Mouse (Mus musculus) E14TG2a.4 (cell line): ENCODE data around the gene Atg7.

ENCODE experiments used
- CTCF ChIP-seq: conservative IDR thresholded peaks from 2 replicates; pipeline ENCODE4 v1.5.1; 2014; ENCODE audit warnings: low read length
- NANOG ChIP-seq: IDR thresholded peaks from 2 replicates; pipeline ENCODE4 v1.6.1; 2014; ENCODE audit warnings: borderline replicate concordance, low read length, mixed read lengths
- POU5F1 ChIP-seq: IDR thresholded peaks from 2 replicates; pipeline ENCODE4 v1.6.1; 2014; ENCODE audit warnings: low read length, borderline replicate concordance

GRCm38 (mm10) chr6:114698578-114698977, 55.7 kb downstream of the Atg7 start:
- no peak for TF ChIP-seq CTCF
- no peak for TF ChIP-seq POU5F1
- no peak for TF ChIP-seq NANOG
